Mouse (Mus musculus) right cerebral cortex, adult 2 months (tissue): ENCODE data around the gene Gsg1l2.
A peak's percentile ranks its signal among the peaks of the same experiment; 100 is the strongest.

ENCODE experiments used
- DNase-seq, 2 experiments: peaks; one replicate each; pipeline ENCODE4 v3.0.0; 2021 to 2022; ENCODE audit warnings: low spot score in 2 of 2

Gsg1l2 gene

DNA sequence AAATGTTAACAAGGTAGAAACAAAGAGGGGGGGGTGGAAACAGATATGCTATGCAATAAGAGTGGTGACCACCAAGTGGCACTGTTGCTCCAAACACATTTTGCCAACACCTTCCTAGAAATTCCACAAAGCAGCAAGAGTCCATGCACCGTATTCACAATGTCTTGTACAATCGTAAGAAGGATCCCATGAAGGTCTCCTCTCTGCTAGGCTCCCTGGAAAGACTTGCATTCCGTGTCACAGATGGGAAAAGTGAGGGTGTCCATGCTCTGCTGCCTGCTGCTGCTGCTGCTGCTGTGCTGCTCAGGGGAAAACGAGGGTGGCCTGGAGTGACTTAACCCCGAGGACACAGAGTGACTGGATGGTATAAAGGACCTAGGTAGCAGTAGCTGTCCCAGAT lies 45.2 kb downstream of the Gsg1l2 start:
- DNase-seq: peak; percentile 51 to 60

DNA sequence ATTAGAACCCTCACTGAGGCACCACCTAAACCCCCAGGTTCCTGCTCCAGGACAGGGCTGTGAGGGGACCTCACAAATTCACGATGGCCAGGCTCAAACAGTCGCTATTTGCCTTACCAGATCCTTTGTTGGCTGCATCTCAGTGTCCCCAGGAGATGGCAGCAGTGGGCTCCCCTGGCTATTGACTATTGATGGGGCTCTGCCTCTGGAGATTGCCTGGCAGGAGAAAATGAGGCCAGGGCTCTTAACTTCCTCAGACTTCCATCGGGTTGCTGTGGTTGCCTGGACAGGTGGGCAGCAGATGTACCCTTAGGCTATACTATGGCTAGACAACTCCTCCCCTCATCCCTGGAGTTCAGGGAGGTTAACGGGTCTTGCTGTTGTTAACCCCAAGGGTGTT lies 45.8 kb downstream of the Gsg1l2 start:
- peak; percentile 42 to 53 for DNase-seq

DNA sequence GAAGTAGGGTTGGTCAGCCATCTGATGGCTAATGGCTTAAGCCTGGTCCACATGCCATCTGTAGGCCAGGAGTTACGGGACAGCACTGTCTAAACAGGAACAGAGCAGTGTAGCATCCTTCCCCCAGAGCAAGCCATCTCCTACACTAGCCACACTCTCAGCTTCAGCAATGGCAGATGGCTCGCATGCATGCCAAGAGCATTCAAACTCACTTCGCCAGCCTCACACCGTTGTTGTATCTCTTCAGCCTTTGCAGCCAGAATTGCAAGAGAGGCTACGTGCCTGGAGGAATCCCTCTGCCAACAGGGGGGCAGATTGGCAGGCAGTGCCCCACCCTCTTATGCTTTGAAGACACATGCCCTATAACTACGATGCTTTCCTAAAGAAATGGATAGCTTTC lies 47.2 kb downstream of the Gsg1l2 start:
- DNase-seq: peak; percentile 37 to 49

DNA sequence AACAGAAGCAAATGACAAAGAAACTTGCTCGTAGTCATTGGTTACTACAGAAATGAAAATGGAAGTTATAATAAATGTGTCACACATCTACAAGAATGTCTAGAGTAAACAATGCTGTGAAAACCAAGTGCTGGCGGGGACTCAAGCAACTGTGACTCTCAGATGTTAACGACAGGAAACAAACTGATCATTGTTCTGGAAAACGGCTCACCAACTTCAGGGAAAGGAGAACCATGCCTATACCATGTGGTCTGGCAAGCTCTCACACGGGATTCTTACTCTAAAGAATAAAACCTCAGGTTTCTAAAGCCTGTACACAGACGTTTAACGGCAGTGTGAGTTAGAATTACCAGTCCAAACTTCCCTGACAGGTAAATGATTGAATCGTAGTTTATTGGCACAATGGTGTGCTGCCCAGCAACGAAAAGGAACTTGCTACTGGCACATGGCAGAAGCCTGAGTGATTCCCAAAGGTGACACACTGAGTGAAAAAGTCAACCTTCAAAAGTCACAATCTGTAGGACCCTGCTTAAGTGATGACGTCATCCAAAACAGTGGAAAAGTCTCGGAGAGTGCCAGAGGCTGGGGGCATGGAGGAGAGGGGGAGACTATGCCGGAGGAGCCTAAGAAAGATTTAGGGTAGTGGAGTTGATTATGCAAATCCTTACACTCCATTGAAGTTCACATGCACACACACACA lies 54.1 kb downstream of the Gsg1l2 start:
- DNase-seq: no peak

DNA sequence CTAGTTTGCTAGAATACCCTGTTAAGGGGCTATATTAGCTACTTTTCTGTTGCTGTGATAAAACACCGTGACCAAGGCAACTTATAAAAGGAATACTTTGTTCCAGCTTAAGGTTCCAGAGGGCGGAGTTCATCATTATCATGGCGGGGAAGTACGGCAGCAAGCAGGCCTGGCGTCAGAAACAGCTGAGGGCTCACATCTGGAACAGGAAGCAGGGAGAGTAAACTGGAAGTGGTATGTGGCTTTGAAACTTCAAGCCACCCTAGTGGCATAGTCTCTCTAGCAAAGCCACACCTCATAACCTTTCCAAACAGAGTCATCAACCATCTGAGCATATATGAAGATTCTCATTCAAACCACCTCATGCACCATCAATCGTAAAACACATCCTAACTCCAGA lies 55.1 kb downstream of the Gsg1l2 start:
- DNase-seq: no peak

DNA sequence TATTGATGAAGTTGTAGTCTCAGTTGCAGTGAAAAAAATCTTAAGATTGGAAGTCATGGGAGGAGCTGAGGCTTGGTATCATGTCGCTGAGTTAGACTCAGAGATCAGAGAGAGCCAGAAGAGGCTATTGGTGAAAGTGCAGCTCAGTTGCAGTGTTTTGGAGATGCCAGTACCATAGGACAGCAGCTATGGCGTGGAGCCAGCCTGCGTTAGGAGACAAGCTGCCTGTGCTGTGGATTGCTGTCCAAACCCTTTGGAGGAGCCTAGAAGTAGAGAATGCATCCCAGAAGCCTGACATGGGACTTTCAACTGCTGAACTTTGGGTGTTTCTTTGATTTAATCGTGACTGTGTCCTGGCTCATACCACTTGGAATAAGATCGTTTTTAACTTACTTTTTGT lies 57.4 kb downstream of the Gsg1l2 start:
- DNase-seq: no peak

DNA sequence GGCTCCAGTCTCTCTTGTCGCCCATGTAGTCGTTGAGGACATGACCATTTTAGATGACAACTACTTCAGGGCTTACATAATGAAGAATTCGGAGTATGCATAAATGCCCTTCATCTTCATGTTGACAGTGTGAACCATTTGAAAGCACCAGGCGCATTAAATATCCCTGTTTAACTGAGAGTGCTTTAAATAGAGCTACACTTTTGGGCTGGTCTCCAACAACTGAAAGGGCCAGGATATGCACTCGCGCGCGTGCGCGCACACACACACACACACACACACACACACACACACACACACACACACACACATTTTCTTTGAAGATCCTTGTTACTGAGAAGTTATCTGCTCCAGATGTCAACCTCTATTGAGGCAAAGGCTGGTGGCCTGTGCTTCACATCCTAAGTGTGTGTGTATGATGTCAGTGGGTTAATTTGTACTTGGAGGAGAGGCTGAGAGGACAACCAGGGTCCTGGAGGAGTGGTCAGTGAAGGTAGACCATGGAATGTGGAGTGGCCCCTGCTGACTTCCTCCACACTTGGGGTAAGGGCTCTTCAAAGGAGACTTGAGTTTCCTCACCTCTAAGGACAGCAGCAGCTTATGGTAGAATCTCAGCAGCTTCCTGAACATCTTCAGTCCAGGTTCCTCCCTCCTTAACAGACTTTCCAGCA lies 61.1 kb downstream of the Gsg1l2 start:
- DNase-seq: no peak
